Mouse (Mus musculus): ENCODE measurements around the gene Copg2.

GRCm38 (mm10) chr6:30703476-30703875, 193.1 kb downstream of the Copg2 start:
- TF ChIP-seq CTCF (IDR thresholded peaks at IDR 0.05; ENCODE audit: low read depth, low read length) (no peak), GATA1 (IDR thresholded peaks at IDR 0.05; ENCODE audit: borderline replicate concordance, low read length) (no peak), POLR2AphosphoS5 (IDR thresholded peaks at IDR 0.05; ENCODE audit: insufficient replicate concordance, low read depth, low read length) (no peak)

Data from G1E (cell line).